Mouse (Mus musculus) kidney, embryonic 16.5 days (tissue): ENCODE measurements around the gene Mapk11. TPM values are rescaled to one million over a fixed set of nuclear protein-coding genes. Genes with fewer than 3 reads are reported as not detected.

Source experiments
- ATAC-seq: fragments of 200-750 bp; cut with Nextera tagmentation; 2 replicates; pipeline ENCODE4 v1.8.0; 2017; ENCODE audit warnings: moderate TSS enrichment; ENCODE audit not compliant: low FRiP score, low TSS enrichment
- H3K27ac ChIP-seq: fragments of 300-500 bp; sonication (generic); 2 replicates; pipeline ENCODE4 v1.5.1; 2014; ENCODE audit warnings: low read length
- H3K27me3 ChIP-seq: fragments of 300-500 bp; sonication (generic); 2 replicates; pipeline ENCODE4 v1.6.1; 2014; ENCODE audit warnings: low read length, control low read depth, mixed read lengths; ENCODE audit not compliant: insufficient read depth
- H3K36me3 ChIP-seq: fragments of 300-500 bp; sonication (generic); 2 replicates; pipeline ENCODE4 v1.6.1; 2014; ENCODE audit warnings: low read length, control low read depth, mixed read lengths; ENCODE audit not compliant: insufficient read depth
- H3K4me1 ChIP-seq: fragments of 300-500 bp; sonication (generic); 2 replicates; pipeline ENCODE4 v1.6.1; 2014; ENCODE audit warnings: low read length, control low read depth, mixed read lengths; ENCODE audit not compliant: insufficient read depth
- H3K4me2 ChIP-seq: fragments of 300-500 bp; sonication (generic); replicated peaks from 2 replicates; pipeline ENCODE4 v1.6.1; 2014; ENCODE audit warnings: low read depth, low read length
- H3K4me3 ChIP-seq: fragments of 300-500 bp; sonication (generic); 2 replicates; pipeline ENCODE4 v1.5.1; 2014; ENCODE audit warnings: mild to moderate bottlenecking, low read length
- H3K9ac ChIP-seq: fragments of 300-500 bp; sonication (generic); replicated peaks from 2 replicates; pipeline ENCODE4 v1.6.1; 2014; ENCODE audit warnings: low read length
- H3K9me3 ChIP-seq: fragments of 300-500 bp; sonication (generic); 2 replicates; pipeline ENCODE4 v1.6.1; 2016; ENCODE audit warnings: low read length, control low read depth
- WGBS: fragments of 180-500 bp; shearing (Covaris S2); extraction: QIAGEN DNeasy Blood & Tissue Kit; methylation state at CpG from one replicate; pipeline ENCODE4 v1.1.7; 2014; 5-methylcytosine and 5-hydroxymethylcytosine counted together
- polyA plus RNA-seq: library from polyadenylated mRNA; unstranded; fragments of >200 nt; fragmentation: Nextera tagmentation; extraction: Ambion mirVana; gene quantifications from 2 replicates; pipeline ENCODE4 v1.2.1, GENCODE M21; 2015

The Mapk11 gene
- polyA plus RNA-seq, 1 experiment from 2014 or later, result 16.0 TPM

DNA sequence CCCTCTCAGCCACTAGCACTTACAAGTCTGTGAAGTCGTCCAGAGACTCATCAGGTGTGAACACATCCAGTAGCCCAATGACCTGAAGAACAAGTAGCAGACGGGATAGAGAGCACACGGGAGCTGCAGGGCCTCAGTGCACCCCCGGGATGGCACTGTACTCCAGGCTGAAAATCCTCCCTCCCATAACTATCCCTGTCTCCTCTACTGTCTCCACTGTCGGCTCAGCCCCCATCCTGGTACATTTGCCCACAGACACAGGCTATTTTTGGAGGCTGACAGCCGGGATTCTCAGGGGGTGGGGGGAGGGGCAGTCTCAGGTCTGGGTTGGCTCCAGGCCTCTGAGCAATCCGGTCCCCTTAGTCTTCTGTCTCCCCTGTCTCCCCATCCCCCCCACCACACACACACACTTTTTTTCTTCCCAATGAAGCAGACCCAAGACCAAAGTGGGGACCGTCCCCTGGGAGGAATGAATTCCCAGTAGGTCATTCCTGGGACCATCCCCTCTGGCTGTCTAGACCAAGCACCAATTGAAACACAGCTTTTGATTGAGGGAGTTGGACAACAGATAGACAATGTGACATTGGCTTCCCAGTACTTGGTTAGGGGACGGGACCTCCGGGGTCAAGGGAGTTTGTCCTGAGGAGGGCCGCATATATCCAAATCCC is 11.9 kb downstream of the Mapk11 start:
- Histone ChIP-seq H3K4me2 (no peak overlapping the region), H3K9me3 (no peaks in the 10 kb centered on the region), H3K9ac (no peak overlapping the region), H3K36me3 (0 out of 2 replicates have a peak, but pooled peaks cover 2% of the 10 kb centered on the region), H3K4me1 (peaks cover 27% of the 10 kb centered on the region), H3K27me3 (peaks cover 14% of the 10 kb centered on the region), H3K27ac (no peak overlapping the region), H3K4me3 (no peak overlapping the region)
- ATAC-seq, result no peak
- 67% methylated on average over 11 of the region's 11 CpGs for WGBS

DNA sequence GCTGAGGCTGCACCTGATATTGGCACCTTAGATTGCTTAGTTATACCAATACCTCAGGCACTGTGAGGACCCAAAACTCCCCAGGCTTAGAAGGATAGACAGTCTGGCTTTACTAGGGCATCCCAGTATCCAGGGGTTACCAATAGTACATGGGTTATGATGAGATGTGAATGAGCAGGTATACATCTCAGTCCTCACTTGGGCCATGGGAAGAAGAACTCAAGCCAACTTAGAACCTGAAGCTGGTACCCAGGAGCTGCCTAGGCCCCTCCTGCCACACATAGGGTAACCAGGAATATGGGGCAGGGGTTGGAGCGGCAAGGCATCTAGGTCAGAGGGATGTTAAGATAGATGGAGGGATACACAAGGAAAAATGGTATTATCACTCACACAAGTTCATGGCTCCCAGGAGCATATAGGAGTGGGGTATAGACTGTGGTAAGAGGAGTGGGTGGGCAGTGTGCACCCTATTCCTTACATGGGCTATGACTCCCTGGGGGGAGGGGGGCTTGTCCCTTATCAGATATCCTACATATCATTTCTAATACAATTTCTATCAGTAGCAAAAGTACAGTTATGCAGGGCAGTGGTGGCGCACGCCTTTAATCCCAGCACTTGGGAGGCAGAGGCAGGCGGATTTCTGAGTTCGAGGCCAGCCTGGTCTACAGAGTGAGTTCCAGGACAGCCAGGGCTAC is 12.8 kb downstream of the Mapk11 start:
- Histone ChIP-seq H3K27ac (no peak overlapping the region), H3K9ac (no peak overlapping the region), H3K36me3 (0 out of 2 replicates have a peak, but pooled peaks cover 2% of the 10 kb centered on the region), H3K4me2 (no peak overlapping the region), H3K4me3 (no peak overlapping the region), H3K27me3 (peaks cover 14% of the 10 kb centered on the region), H3K9me3 (no peaks in the 10 kb centered on the region), H3K4me1 (peaks cover 21% of the 10 kb centered on the region)
- no peak for ATAC-seq
- 98% methylated on average over 5 of the region's 5 CpGs for WGBS

DNA sequence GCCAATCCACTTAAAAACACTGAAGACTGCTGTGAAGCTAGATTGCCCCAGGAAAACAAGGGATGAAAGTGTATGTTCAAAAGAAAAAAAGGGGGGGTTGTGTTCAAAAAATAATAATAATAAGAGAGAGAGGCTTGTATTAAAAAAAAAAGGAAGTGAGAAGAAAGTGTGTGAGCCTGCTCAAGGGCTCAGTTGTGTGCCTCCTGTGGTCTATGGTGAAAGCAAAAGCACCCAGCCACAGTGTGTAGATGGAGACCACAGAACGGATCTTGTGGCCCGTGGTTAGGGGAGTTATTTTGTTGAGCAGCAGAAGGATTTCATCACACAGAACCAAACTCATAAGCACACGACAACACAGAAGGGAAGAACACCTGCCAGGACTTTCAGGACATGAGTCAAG is 18.1 kb downstream of the Mapk11 start:
- Histone ChIP-seq H3K9ac (no peak overlapping the region), H3K4me1 (peaks cover 16% of the 10 kb centered on the region), H3K4me2 (no peak overlapping the region), H3K27ac (no peak overlapping the region), H3K36me3 (0 out of 2 replicates have a peak, but pooled peaks cover 2% of the 10 kb centered on the region), H3K4me3 (no peak overlapping the region), H3K9me3 (no peaks in the 10 kb centered on the region), H3K27me3 (no peaks in the 10 kb centered on the region)
- 81% methylated on average over 3 of the region's 3 CpGs for WGBS
- no peak for ATAC-seq

DNA sequence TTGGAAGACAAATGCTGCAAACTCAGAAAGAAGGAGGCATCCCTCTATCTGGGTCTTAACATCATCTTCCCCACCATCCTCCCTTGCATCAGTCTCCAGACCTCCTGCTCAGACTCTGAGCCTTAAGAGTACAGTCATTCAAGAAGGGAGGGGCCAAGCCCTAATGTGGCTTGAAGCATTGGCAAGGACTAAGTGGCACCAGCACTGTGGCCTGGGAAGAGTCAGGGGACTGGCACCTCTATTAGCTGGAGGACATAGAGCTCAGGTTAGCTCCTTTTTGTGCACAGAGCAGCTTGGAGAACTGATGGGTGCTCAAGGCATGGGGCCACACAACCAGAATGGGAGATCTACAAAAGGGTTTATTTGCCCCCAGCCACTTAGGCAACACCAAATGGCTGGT is 19.2 kb downstream of the Mapk11 start:
- Histone ChIP-seq H3K4me3 (no peak overlapping the region), H3K4me1 (peaks cover 16% of the 10 kb centered on the region), H3K27me3 (no peaks in the 10 kb centered on the region), H3K36me3 (0 out of 2 replicates have a peak, but pooled peaks cover 3% of the 10 kb centered on the region), H3K27ac (no peak overlapping the region), H3K9ac (no peak overlapping the region), H3K4me2 (no peak overlapping the region), H3K9me3 (no peaks in the 10 kb centered on the region)
- no peak for ATAC-seq

DNA sequence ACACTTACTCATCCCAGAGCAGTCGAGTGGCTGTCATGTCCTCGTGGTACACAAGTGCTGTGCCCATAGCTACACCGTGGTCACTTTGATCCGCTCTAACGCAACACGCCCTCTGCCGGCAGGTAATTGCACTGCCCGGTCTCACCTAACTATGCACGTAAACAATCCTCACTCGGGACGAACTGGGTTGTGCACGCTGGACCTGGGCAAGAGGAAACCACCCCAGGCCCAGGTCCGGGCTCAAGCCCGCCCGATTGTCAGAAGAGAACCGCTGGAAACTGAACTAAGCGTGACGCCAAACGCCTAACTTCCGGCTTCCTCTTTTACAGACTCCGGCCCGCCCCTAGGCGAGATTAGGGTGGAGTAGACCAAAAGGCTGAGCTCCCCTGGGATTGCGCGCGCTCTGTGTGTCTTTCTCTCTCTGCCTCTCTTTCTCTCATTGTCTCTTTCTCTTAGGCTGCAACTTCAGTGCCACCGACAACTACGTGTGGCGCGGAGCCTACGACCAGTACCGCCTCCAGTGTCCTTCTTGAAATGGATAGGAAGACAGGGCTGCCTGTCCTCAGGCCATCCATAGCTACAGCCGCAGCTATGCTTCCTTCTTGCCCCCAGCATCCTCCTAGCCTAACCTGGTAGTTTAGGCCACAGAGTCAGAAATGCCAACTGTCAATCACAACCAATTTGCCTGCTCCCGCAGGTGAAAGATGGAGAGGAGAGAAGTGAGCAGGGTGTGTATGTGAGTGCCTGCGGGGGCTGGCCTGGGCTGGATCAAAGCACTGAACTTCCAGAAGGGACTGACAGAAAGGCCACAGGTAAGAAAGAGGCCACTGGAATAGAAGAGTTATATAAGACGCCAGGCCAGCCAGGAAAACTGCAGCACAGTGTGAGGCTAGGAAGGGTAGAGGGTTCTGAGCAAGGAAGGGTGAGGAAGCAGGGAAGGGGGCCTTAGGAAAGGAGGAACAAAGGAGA is 20.8 kb downstream of the Mapk11 start, which contains the start of gene Hdac10:
TSS of gene Hdac10 (minus strand) at position 319 of the 969 bp plus-strand sequence.
- ATAC-seq, result peak; percentile 82

DNA sequence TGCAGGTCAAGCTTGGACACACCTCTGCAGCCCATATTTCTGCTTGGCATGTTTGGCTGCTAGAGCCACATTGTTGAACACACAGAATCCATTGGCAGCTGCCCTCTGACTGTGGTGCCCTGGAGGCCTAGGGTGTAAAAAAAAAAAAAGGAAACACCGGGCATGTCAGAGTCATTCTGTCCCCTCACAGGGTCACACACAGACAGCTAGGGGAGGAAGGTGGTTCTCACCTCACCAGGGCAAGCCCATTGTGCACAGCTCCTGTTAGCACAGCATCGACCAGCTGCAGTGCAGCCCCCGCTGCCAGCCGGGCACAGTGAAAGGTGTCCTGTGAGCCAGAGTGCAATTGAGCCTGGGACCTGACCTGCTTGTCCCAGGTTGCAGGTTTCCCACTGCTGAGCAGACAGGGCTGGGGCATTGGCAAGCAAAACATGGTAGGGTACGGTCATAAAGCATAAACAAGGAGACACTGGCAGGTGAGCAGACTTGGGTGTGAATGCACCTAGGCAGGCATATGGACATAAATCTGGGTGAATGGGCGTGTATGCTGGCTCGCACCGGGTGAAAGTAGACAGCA is 22.0 kb downstream of the Mapk11 start:
- Histone ChIP-seq H3K4me3 (peak overlapping the region; percentile 65), H3K36me3 (0 out of 2 replicates have a peak, but pooled peaks cover 3% of the 10 kb centered on the region), H3K4me2 (peak overlapping the region; percentile 73), H3K27ac (no peak overlapping the region), H3K4me1 (peaks cover 23% of the 10 kb centered on the region), H3K27me3 (no peaks in the 10 kb centered on the region), H3K9me3 (no peaks in the 10 kb centered on the region), H3K9ac (peak overlapping the region; percentile 80)
- no peak for ATAC-seq
- 81% methylated on average over 8 of the region's 8 CpGs for whole genome bisulfite sequencing

More for the DNA sequence above, 20.8 kb downstream of the Mapk11 start, which contains the start of gene Hdac10:
- peaks cover 20% of the 10 kb centered on the region for H3K4me1 ChIP-seq
- H3K27ac ChIP-seq, result peak within 1 kb of the TSS; percentile 81
- peak within 1 kb of the TSS; percentile 80 for H3K9ac ChIP-seq
- H3K9me3 ChIP-seq, result no peaks in the 10 kb centered on the region
- H3K27me3 ChIP-seq, result no peaks in the 10 kb centered on the region
- 3% methylated on average over 36 of the region's 36 CpGs for WGBS
- peak within 1 kb of the TSS; percentile 73 for H3K4me2 ChIP-seq
- peak within 1 kb of the TSS; percentile 65 for H3K4me3 ChIP-seq
- H3K36me3 ChIP-seq, result 0 out of 2 replicates have a peak, but pooled peaks cover 5% of the 10 kb centered on the region

DNA sequence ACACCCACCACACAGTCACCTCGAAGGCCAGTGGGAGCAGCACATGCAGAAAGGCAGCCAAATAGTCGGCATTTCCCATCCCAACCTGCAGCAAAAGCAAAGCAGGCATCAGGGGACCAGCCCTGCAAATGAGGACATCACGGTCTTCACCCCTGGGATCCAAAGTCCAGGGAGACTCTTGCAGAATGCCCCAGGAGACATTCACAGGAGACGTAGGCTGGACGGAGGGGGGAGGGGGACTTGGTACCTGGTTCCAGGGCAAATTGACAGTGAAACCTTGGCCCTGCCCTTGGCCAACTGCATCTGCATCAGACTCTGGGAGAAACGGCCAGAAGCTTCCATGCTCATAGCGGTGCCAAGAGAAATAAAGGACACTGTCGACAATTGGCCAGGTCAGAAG is 22.8 kb downstream of the Mapk11 start:
- WGBS, result 84% methylated on average over 8 of the region's 8 CpGs

DNA sequence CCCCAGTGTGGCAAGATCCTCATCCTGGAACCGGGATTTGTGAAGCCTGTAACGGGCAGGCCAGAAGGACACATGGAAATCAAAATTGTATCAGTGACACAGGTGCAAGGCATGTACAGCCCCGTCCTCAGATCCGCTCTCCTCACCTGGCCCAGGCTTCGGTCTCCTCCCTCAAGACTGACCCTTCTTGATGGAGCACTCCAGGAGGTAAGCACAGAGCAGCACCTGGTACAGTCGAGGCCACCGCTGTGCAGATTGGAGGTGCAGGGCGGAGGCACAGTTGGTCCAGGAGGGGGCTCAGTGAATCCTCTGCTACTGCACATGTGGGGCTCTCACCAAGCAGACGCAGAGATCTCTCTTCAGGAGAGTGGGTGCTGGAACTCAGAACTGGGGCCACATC is 24.1 kb downstream of the Mapk11 start:
- WGBS, result 94% methylated on average over 9 of the region's 9 CpGs
- Histone ChIP-seq H3K9ac (no peak overlapping the region), H3K27ac (no peak overlapping the region), H3K9me3 (no peaks in the 10 kb centered on the region), H3K27me3 (no peaks in the 10 kb centered on the region), H3K4me3 (no peak overlapping the region), H3K4me1 (peaks cover 43% of the 10 kb centered on the region), H3K36me3 (0 out of 2 replicates have a peak, but pooled peaks cover 3% of the 10 kb centered on the region), H3K4me2 (no peak overlapping the region)
- no peak for ATAC-seq

More for the DNA sequence above, 22.8 kb downstream of the Mapk11 start:
- no peak overlapping the region for H3K9ac ChIP-seq
- H3K9me3 ChIP-seq, result no peaks in the 10 kb centered on the region
- no peak overlapping the region for H3K4me3 ChIP-seq
- H3K27ac ChIP-seq, result no peak overlapping the region
- ATAC-seq, result no peak
- H3K36me3 ChIP-seq, result 0 out of 2 replicates have a peak, but pooled peaks cover 3% of the 10 kb centered on the region
- no peaks in the 10 kb centered on the region for H3K27me3 ChIP-seq
- H3K4me2 ChIP-seq, result no peak overlapping the region
- peaks cover 31% of the 10 kb centered on the region for H3K4me1 ChIP-seq

DNA sequence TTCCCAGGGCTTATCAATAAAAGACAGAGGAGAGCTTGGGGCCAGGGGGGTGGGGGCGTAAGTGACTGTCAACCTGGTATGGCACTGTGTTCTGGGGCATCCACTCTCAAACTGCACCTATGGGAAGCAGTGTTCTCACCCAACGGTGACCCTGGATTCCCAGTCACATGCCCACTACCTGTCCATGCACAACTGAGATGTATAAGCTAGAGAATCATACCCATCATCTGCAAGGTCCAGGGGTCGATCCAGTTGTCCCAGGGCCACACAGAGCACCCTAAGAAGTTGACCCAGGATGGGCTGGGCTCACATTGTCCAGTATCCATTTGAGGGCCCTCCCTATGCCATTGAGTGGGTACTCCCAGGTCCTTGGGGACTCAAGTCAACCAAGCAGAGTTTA is 25.1 kb downstream of the Mapk11 start:
- WGBS, result 89% methylated on average over 3 of the region's 3 CpGs
- H3K27me3 ChIP-seq, result no peaks in the 10 kb centered on the region
- no peak for ATAC-seq
- H3K4me3 ChIP-seq, result no peak overlapping the region
- H3K36me3 ChIP-seq, result 0 out of 2 replicates have a peak, but pooled peaks cover 3% of the 10 kb centered on the region
- H3K27ac ChIP-seq, result no peak overlapping the region
- no peak overlapping the region for H3K9ac ChIP-seq
- no peak overlapping the region for H3K4me2 ChIP-seq
- peaks cover 43% of the 10 kb centered on the region for H3K4me1 ChIP-seq
- no peaks in the 10 kb centered on the region for H3K9me3 ChIP-seq
